Mouse (Mus musculus) liver, embryonic 14.5 days (tissue): ENCODE data around the gene Plscr3.

ENCODE experiments used
- CTCF ChIP-seq: IDR thresholded peaks from 2 replicates; pipeline ENCODE4 v1.5.1; 2016; ENCODE audit warnings: antibody characterized with exemption, low read depth, control low read depth
- EP300 ChIP-seq: IDR thresholded peaks from 2 replicates; pipeline ENCODE4 v1.6.1; 2016; ENCODE audit warnings: antibody characterized with exemption, low read depth

DNA sequence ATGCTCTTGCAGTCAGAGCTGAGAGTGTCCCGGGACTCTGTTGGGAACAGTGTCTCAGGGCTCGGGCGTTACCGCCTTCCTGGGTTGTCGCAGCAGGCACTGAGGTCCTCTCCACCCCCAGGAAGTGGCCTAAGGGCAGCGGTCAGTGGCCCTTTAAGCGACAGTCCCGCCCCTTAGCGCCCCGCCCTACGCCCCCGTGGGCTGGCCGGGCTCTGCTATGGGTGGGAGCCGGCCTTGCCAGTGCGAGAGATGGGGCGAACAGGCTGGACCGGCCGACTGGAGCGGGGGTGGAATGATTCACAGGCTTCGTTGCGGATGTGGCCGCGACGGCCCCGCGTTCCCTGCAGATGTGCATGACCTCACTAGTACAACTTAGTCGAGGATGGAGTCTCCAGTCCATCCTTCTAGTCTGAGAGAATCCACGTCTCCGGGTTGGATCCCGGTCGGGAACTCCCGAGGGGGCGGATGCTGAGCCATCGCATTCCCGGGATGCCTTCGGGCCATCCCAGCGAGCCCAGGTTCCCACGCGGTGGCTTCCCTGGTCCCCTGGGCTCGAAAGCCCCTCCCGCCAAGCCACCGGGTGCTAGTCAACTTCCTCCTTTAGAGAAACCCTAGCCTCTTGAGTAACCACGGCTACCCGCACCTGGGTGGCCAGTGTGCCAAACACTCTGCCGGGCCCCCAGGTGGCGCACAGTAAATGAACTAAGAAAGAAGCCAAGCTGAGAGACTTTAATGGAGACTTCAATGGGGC is 34.9 kb downstream of the Plscr3 start, which contains the start of gene Kctd11:
- TF ChIP-seq EP300 (no peak), CTCF (peak; percentile 59)
